Mouse (Mus musculus): ENCODE measurements at regions not wholly inside any gene's neighbourhood (a gene's known extent, or its start where the extent isn't known, plus 50 kb on each side); places are given as distances from the start of the nearest gene placed in this dataset.

DNA sequence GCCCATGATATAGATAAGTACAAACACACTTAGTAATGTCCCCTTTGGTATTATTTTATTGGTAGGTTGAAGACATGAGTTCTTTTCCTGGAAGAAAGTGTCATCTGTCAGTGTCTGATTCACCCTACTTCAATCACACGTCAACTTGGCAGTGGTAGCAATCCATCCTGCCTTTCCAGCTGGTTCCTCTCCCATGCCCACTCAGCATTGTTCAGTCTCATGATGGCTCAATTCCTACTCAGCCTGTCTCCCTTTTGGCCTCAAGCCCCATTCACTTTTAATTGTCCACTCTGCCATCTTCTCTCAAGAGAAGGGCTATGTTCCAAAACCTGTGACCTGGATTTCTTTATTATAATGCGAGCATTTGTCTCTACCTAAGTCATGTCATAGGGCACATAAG lies 474.4 kb upstream of the Htr2a start:
- WGBS: 82% methylated on average over 2 of the region's 2 CpGs
- DNase-seq (ENCODE audit: low read depth, low spot score): no peak

DNA sequence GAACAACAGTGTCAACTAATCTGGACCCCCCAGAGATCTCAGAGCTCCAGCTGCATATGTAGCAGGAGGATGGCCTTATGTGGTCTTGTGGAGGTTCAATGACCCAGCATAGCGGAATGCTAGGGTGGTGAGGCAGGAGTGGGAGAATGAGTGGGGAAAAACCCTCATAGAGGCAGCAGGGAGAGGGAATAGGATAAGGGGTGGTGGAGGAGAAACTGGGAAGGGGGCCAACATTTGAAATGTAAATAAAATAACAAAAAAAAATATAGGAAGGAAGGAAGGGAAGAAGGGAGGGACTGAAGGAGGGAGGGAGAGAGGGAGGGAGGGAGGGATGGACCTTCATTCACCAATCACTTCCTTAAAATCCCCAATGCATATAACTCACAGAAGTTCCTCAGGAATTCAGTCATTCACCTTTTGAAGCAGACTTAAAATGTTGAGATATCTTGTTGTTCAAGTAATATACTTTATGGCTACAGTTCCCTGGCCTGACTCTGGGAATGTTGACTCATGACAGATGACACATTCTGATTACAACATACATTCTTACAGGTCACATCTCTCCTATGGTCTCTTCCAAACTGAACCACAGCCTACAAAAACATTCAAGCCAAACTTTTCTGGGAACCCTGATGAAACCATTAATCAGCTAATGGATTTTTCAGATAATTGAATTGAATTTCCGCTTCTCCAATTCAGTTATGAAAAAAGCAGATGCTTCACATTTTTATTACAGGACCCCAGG lies 471.3 kb upstream of the Htr2a start:
- no peak for DNase-seq (ENCODE audit: low read depth, low spot score)
- WGBS: 78% methylated on average over 2 of the region's 2 CpGs

DNA sequence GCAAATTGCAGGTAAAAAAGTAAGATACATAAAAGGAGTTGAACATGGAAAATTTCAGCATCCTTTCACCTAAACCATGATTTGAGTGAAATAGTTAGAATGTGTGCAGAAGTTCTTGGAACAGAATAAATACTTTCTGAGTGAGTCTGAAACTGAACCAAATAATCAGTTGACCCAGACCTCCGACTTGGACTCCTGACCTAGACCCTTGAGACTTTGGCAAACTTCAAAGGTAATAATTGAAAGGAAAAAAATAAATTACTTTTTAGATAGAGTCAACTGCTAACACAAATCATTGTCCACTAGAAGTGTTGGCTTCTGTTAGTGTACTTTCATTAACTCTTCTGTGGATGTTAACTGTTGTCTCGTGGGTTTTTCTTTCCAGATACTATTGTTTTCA lies 460.6 kb upstream of the Htr2a start:
- 65% methylated on average over 2 of the region's 2 CpGs for WGBS
- DNase-seq (ENCODE audit: low read depth, low spot score): no peak

DNA sequence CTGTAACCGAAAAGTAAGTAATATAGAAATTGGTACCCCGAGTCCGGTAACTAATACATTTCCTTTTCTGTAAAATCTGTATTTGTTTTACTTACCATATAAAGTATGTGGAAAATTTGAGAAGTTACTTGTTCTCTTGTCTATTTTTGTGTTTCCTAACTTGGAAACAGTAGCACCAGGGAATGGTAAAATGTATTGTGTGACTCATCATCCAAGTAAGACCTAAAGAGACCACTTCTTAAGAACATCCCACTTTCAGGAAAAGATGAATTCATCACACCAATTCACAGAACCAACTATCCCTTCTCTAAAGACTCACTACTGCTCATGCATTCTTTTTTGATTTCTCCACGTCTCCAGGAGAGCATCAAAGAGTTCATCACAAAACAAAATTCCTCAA lies 457.6 kb upstream of the Htr2a start:
- 86% methylated on average over 4 of the region's 4 CpGs for WGBS
- no peak for DNase-seq (ENCODE audit: low read depth, low spot score)

DNA sequence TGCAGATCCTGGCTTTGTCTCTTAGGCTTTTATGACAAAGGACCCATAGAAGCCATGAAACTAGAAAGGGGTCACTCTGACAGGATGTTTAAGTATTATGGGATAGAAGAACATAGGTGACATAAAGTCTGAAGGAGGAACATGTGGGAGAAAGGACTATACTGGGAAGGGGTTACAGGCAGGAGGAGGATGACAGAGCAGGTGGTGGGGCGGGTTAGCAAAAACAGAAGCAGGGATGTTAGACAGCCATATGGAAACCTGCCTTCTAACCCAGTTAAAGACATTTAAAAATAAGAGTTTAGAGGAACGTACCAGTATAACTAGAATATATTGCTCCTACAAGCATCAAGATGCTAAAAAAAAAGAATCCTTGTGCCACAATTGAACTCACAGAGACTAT lies 438.9 kb upstream of the Htr2a start:
- 81% methylated on average over 2 of the region's 2 CpGs for WGBS
- no peak for DNase-seq (ENCODE audit: low read depth, low spot score)

DNA sequence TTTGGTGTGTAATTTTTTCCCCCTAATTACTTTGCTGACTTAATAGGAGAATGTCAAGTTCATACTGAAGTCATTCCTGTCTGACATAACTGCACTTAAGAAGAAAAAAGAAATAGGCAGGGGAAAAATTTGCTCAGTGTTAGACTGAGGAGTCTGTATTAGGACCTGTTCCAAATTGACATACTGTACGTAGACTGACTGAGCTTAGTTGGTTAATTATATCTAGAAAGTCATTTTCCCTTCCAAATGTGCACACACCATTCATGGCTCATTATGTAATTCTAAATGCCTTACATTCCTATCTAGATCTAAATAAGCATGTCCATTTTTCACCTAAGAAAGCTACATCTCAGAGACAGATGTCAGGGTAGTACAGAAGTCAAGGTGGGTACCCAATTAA lies 435.6 kb upstream of the Htr2a start:
- WGBS: 68% methylated on average over 1 of the region's 1 CpGs
- DNase-seq (ENCODE audit: low read depth, low spot score): no peak

DNA sequence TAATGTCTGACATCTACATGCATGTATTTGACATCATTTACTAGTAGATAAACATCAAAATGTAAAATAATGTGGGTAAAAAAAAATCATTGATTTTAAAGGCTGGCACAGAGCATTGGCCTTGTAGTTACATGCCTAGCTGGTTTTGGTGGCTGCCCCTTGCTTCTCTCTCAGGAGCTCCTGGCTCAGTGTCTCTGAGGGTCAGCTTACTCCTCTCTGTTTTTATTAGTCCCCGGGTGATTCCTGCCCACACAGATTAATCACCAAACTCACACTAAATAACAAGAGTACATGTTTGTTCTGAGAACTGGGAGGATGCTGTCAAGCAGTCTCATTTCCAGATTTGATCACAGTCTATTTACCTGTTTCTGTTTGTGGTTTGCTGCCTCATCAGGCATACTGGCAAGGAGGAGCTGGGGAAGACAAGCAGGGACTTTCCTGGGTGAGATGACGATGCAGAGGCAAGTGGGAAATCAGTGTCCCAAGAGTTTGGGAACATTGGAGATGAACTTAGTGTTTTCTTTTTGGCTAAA lies 422.7 kb upstream of the Htr2a start:
- DNase-seq (ENCODE audit: low read depth, low spot score): no peak
- 39% methylated on average over 2 of the region's 2 CpGs for WGBS

DNA sequence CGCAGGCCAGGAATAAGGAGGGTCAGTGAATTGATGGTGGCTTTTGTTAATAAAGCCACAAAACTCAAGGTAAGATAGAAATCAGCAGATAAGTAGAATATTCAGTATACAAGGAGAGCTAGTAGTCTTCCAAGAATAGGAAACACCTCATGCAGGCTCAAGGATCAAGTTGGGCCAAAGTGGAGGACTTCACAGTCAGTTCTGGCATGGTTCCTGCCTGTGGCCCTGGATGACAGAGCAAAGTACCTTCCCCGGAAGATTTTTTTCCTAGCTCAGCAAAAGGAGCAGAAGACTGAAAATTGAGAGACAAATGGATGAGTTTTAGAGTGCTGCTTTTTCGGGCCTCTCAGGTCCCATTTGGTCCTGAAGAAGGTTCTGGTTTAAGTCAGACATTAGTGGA lies 420.9 kb upstream of the Htr2a start:
- WGBS: 80% methylated on average over 3 of the region's 3 CpGs
- no peak for DNase-seq (ENCODE audit: low read depth, low spot score)

DNA sequence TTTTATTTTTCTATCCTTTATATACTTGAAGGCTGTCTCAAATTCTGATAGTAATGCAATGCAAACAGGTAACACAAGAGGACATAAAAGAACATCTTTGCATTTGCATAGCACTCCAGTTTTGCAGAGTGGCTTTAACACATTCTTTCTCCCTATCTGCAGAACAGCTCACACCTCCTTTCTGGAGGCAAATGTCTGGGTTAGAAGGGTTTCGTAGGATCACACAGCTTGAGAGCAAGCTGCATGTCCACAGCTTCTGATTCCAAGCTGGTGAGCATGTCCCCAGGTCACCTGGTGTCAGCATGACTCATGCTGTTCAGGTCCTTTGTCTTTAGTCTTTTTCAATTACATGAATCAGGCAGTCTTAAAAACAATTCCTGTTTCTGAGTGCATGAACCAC lies 418.5 kb upstream of the Htr2a start:
- no peak for DNase-seq (ENCODE audit: low read depth, low spot score)
- 95% methylated on average over 1 of the region's 1 CpGs for WGBS

DNA sequence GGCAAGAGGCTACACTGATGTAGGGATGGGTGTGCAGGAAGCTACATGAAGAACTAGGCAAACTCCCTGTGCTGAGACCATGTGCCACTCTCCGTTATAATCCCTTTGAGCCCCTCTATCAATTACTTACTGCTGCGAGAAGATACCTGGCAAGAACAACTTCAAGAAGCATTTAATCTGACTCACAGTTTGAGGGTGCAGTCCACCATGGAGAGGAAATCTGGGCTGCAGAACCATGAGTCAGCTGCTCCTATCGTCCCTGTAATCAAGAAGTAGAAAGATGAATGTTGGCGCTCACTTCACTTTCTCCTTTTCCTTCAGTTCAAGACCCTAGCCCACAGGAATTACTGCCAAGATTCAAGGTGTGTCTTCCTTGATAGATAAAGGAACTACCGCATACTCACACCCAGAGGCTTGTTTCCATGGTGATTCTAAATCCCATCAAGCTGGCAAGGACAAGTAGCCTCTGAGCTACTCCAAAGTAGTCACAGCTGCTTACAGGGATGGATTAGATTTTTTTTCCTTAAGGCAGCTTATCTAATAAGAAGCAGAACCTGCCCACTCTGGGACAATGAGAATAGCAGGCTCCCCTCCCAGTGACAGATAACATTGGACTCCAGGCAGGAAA lies 411.0 kb upstream of the Htr2a start:
- 69% methylated on average over 5 of the region's 5 CpGs for WGBS
- DNase-seq (ENCODE audit: low read depth, low spot score): no peak

DNA sequence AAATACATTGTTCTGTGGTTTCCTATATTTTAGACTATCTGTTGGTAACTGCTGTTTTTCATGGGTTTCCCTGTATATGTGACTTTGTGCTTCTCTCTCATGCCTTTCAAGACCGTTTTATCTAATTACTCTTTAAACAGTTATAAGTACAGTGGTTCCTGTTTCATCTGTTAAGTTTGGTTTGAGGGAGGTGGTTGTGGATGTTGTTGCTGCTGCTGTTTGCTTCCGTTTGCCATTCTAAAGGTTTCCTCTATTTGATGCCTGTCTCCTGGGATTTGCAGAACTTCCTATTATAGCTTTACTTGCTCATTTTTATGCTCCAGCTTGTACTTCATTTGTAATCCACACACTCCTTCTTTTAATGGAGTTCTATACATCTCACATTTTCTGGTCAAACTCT lies 400.4 kb upstream of the Htr2a start:
- DNase-seq (ENCODE audit: low read depth, low spot score): no peak
- 50% methylated on average over 2 of the region's 2 CpGs for WGBS

DNA sequence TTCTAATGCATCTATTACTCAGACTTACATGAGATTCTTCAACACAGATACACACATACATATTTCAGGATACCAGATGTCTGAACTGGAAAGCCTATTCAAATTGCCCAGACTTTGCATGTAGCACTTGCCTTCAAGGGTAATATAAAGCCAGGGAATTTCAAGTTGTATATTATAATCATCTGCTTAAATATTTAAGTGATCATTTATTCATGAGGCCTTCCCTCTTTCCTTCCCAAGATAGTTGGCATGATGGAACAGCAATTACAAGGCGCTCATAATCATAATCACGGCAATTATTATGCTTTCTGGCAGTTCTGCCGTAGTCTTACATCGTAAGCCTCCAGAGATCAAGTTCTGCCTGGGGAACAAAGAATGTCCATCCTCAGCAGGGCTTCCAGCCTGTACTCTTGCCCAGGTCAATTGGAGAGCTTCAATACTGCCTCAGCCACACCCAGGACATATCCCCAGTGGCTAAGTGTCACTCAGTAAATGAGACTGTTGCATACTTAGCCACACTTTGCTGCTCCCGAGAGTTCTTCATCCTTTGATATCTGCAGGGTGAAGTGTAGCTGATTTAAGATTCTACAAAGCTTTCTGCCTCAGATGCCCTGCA lies 391.3 kb upstream of the Htr2a start:
- WGBS: 82% methylated on average over 5 of the region's 5 CpGs
- no peak for DNase-seq (ENCODE audit: low read depth, low spot score)

DNA sequence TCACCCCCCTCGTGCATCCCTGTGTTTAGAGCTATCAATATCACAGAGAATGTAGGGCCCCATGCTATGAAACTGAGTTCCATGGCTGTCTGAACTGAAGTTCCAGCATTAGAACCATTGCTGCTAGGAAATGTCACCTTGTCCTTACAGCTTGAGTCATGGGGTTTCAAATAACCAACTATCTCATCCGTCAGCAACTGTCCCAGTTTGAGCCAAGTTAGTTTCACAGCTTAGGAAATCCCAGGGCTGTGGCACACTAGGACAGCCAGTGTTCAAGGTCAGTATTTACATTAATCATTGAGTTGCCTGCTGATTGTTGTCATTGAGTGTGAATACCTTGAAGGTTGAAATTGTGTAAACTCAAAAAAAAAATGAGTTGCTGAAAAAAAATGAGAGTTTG lies 390.6 kb upstream of the Htr2a start:
- 71% methylated on average over 2 of the region's 2 CpGs for WGBS

DNA sequence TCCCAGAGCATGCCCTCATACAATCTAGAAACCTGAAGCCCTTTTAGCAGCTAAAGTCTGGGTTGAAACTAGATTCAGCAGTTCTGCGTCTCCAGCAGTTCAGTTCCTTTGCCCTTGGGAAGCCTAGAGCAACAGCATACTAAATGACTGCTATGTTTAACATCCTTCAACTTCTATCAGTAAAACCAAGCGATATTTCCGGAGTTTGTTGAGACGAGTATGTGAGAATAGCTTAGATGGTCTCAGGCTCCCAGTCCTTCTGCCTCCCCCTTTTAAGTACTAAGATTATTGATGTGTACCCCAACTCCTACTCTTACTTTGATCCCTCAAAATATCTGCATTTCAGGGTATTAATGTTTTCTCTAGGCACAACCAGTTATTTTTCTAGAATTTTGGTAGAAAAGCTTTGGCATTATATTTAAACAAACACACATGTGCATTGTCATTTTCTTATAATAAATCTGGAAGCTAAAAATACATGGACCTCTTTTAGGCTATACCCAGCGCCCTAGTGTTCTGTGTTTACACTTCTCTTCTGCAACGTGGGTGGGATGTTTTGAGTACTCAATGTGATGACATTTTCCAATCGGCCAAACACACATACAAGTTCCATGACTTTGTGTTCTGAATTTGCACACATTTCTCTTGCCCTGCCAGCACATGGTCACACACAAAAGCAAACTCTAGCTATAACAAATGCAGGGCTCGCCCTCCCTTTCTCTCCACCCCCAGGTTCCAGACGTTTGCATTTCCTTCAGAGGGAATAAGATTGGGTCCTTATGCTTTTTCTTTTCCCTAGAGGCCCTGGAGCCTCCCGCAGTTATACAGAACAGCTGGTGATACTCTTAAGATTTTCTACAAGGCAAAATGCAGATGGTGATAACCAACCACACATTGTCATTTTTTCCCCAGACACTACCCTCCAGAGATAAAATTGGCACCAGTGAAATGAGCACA lies 388.2 kb upstream of the Htr2a start:
- DNase-seq (ENCODE audit: low read depth, low spot score): no peak
- WGBS: 68% methylated on average over 10 of the region's 10 CpGs

More for the DNA sequence above, 390.6 kb upstream of the Htr2a start:
- DNase-seq (ENCODE audit: low read depth, low spot score): no peak

DNA sequence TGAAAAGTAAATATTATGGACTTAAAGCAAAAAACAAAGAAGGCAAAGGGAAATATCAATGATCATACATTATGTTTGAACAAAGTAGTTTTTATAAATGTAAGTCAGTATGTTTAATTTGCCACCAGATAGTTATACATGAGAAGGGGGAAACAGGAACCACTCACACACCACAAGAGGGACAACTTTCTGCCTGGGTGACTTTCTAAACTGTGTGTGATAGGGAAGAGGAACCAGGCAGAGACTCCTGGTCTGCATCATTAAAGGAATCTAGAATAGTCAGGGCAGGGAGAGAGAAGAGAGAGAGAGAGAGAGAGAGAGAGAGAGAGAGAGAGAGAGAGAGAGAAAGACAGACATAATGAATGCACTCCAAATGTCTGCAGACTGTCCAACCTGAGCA lies 385.6 kb upstream of the Htr2a start:
- DNase-seq (ENCODE audit: low read depth, low spot score): no peak

DNA sequence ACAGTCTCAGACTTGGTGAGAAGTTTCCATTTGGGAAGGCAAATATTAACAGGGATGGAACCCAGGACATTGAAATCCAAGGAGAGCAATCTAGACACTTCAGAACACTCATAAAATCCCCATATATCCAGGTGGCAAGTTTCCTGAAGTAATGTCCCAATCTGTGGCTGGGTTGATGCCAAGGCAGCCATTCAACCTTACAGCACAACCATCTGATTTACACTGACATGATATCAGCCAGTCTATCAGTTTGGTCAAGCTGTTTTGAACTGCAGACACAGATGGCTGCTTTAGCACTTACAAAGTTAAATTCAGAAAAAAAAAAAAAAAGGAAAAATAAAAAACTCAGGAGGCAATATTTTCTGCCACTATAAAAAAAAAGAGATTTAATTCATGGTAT lies 381.2 kb upstream of the Htr2a start:
- DNase-seq (ENCODE audit: low read depth, low spot score): no peak

DNA sequence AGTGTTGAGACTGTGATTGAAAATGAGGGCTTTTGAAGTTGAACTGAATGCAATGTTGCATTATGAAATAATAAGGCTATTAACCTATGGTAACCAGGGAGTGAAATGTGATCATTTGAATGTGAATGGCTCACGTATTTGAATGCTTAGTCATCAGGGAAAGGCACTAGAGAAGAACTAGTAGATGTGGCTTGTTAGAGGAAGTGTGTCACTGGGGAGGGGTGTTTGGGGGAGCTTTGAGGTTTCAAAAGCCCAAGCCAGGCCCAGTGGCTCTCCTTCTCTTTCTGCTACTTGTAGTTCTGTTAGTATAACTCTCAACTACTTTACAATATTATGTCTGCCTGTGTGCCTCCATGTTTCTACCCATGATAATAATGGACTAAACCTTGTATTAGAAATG lies 373.6 kb upstream of the Htr2a start:
- DNase-seq (ENCODE audit: low read depth, low spot score): no peak

DNA sequence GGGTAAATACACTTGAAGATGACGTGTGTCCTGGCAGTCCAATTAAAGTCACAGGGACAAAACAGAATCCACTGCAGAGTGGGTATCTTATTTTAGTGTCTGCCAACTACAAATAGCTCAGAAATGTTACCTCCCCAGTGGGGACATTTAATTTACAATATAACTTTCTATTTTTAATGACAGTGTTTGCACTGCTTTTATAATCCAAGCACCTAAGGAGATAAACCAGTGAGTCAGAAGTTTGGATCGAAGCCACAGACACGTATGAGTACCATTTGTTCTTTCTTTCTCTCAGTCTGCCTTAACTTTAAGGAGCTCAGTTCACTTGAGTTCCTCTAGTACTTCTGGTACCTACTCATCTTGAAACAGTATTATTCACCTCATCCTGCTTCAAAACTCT lies 346.1 kb upstream of the Htr2a start:
- WGBS: 27% methylated on average over 3 of the region's 3 CpGs

More for the DNA sequence above, 373.6 kb upstream of the Htr2a start:
- WGBS: 69% methylated on average over 1 of the region's 1 CpGs

DNA sequence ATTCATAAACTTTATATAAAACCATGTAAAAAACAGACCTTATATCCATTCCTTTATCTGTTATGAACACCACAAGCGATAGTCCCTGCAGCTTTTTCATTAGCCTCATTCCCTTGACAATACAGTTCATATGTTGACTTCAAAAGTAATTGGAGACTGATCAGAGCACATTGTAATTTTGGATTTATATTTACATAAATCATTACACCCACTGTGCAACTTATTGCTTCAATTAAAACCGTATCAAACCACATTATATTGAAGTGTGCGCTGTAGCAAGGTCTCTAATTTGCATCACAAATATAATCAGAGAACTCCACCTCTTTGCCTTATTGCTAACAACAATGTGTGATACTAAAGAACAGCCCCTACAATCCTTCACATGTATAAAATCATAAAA lies 336.2 kb upstream of the Htr2a start:
- WGBS: 84% methylated on average over 3 of the region's 3 CpGs
- DNase-seq (ENCODE audit: low read depth, low spot score): no peak

More for the DNA sequence above, 346.1 kb upstream of the Htr2a start:
- DNase-seq (ENCODE audit: low read depth, low spot score): no peak

DNA sequence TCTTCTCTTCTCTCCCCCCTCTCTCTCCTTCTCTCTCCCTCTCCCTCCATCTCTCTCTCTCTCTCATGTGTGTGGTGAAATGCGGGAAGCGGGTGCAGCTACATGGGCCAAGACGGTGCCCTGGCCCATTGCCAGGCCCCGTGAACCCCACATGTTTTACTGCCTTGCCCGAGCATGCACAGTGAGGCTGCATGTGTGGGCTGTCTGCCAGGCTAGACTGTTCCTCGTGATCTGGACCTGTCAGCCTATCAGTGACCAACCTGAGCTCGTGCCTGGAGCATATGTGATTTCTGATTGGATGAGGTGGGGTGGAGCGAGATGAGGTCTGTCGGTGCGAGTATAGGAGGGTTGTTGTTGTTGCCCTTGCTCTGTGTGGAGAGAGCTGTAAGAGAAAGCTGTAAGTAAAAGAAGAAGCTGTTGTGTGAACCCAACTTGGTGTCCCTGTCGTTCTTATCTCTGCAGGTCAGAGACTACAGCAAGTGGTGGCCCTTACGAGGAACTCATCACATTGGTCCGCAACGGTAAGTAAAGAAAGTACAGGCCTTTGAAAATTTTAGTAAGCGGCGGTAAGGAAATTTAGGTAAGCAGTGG lies 333.8 kb upstream of the Htr2a start:
- 69% methylated on average over 16 of the region's 16 CpGs for WGBS

More for the DNA sequence above, 333.8 kb upstream of the Htr2a start:
- no peak for DNase-seq (ENCODE audit: low read depth, low spot score)
